Comparison of ENCODE assay signal across 11 mouse cellular contexts in genomic region chr1:39735493-39735892, GRCm38 (mm10). TPM values are rescaled to one million over a fixed set of nuclear protein-coding genes. Genes with fewer than 3 reads are reported as not detected.
DNase-seq lines count a peak whose midpoint lies in the region; ATAC-seq lines count a peak whose summit lies in the region.
"Had no signal": no experiment of that assay in that cellular context is flagged by ENCODE, and none has a peak within 500 bp of the region (broad histone marks: within the 10 kb centered on the region; RNA-seq: fewer than 3 reads in every experiment).

No protein-coding gene starts in this region.

- no peak overlapping the region for H3K9ac ChIP-seq in kidney, embryonic 16.5 days (replicated peaks; ENCODE audit: low read length)
- H3K9ac ChIP-seq in embryonic facial prominence, embryonic 13.5 days, result no peak overlapping the region
- no peak overlapping the region for H3K9ac ChIP-seq in hindbrain, embryonic 15.5 days
- H3K9ac ChIP-seq: forebrain, embryonic 15.5 days had no signal

- DNase-seq in kidney, adult 9 months, result no peak
- DNase-seq in cerebellum, adult 11 months, result no peak
- DNase-seq in testis, postnatal 14 days (ENCODE audit: low spot score), result no peak
- DNase-seq in spleen, postnatal 4 days (ENCODE audit: low spot score in 2 of 2), result no peak

- no peak for ATAC-seq in kidney, embryonic 16.5 days (ENCODE audit: low FRiP score, low TSS enrichment)
- ATAC-seq in embryonic facial prominence, embryonic 13.5 days (ENCODE audit: insufficient number of reproducible peaks, insufficient read depth, low FRiP score, low TSS enrichment, low read depth), result no peak
- ATAC-seq in hindbrain, embryonic 15.5 days (ENCODE audit: low FRiP score, low read depth), result no peak
- ATAC-seq in megakaryocyte progenitor cell, adult 5-6 weeks (replicated peaks; ENCODE audit: poor library complexity), result peak; percentile 40
- ATAC-seq: forebrain, embryonic 15.5 days; midbrain, embryonic 16.5 days had no signal

- no peaks in the 10 kb centered on the region for H3K27me3 ChIP-seq in kidney, embryonic 16.5 days (ENCODE audit: insufficient read depth, low read length)
- H3K27me3 ChIP-seq in embryonic facial prominence, embryonic 13.5 days, result no peaks in the 10 kb centered on the region
- no peaks in the 10 kb centered on the region for H3K27me3 ChIP-seq in hindbrain, embryonic 15.5 days
- H3K27me3 ChIP-seq: forebrain, embryonic 15.5 days had no signal

- WGBS in kidney, embryonic 16.5 days, result 57% methylated on average over 2 of the region's 2 CpGs
- 70% methylated on average over 2 of the region's 2 CpGs for WGBS in embryonic facial prominence, embryonic 13.5 days
- 49% methylated on average over 2 of the region's 2 CpGs for WGBS in hindbrain, embryonic 15.5 days

- H3K9me3 ChIP-seq in kidney, embryonic 16.5 days (ENCODE audit: low read length), result no peaks in the 10 kb centered on the region
- no peaks in the 10 kb centered on the region for H3K9me3 ChIP-seq in embryonic facial prominence, embryonic 13.5 days
- H3K9me3 ChIP-seq in hindbrain, embryonic 15.5 days, result no peaks in the 10 kb centered on the region
- H3K9me3 ChIP-seq: forebrain, embryonic 15.5 days had no signal

- no peak overlapping the region for H3K4me2 ChIP-seq in kidney, embryonic 16.5 days (replicated peaks; ENCODE audit: low read depth, low read length)
- no peak overlapping the region for H3K4me2 ChIP-seq in embryonic facial prominence, embryonic 13.5 days
- no peak overlapping the region for H3K4me2 ChIP-seq in hindbrain, embryonic 15.5 days
- H3K4me2 ChIP-seq: forebrain, embryonic 15.5 days had no signal

- peaks cover 35% of the 10 kb centered on the region for H3K4me1 ChIP-seq in kidney, embryonic 16.5 days (ENCODE audit: insufficient read depth, low read length)
- peaks cover 30% of the 10 kb centered on the region for H3K4me1 ChIP-seq in embryonic facial prominence, embryonic 13.5 days
- H3K4me1 ChIP-seq in hindbrain, embryonic 15.5 days (replicated peaks), result peaks cover 9% of the 10 kb centered on the region; the same call in 1 of the 2 replicates

- no peak overlapping the region for H3K4me3 ChIP-seq in kidney, embryonic 16.5 days (ENCODE audit: low read length)
- H3K4me3 ChIP-seq in embryonic facial prominence, embryonic 13.5 days, result no peak overlapping the region
- no peak overlapping the region for H3K4me3 ChIP-seq in hindbrain, embryonic 15.5 days
- H3K4me3 ChIP-seq: forebrain, embryonic 15.5 days; layer of hippocampus, adult 2 months had no signal

- H3K27ac ChIP-seq in kidney, embryonic 16.5 days (ENCODE audit: low read length), result peak overlapping the region; percentile 91
- H3K27ac ChIP-seq in embryonic facial prominence, embryonic 13.5 days, result peak overlapping the region; percentile 66
- H3K27ac ChIP-seq in hindbrain, embryonic 15.5 days (replicated peaks), result peak overlapping the region; percentile 57
- H3K27ac ChIP-seq: forebrain, embryonic 15.5 days had no signal

- H3K36me3 ChIP-seq in kidney, embryonic 16.5 days (ENCODE audit: insufficient read depth, low read length), result no peaks in the 10 kb centered on the region
- H3K36me3 ChIP-seq in embryonic facial prominence, embryonic 13.5 days, result no peaks in the 10 kb centered on the region
- no peaks in the 10 kb centered on the region for H3K36me3 ChIP-seq in hindbrain, embryonic 15.5 days
- H3K36me3 ChIP-seq: forebrain, embryonic 15.5 days had no signal

RNA-seq across cellular contexts. Expression of gene Rfx8, which starts 14.7 kb away (rescaled TPM):
- 0.17 and 0.21 TPM in 2 replicates for polyA plus RNA-seq in kidney, embryonic 16.5 days (2015; fragmentation: Nextera tagmentation; extraction: Ambion mirVana)
- 1.8 and 2.1 TPM in 2 replicates for polyA plus RNA-seq in embryonic facial prominence, embryonic 13.5 days (2015; fragmentation: Nextera tagmentation; extraction: Ambion mirVana)
- polyA plus RNA-seq in hindbrain, embryonic 15.5 days (2015; fragmentation: Nextera tagmentation; extraction: Ambion mirVana), result 0.13 and 0.35 TPM in 2 replicates
- 0.10 and 0.59 TPM in 2 replicates for total RNA-seq in megakaryocyte progenitor cell, adult 5-6 weeks (2015)
- total RNA-seq in megakaryocyte progenitor cell, adult 5-6 weeks (2017), result 0.34 and 0.62 TPM in 2 replicates
- polyA plus RNA-seq: forebrain, embryonic 15.5 days had no signal
